Mouse (Mus musculus) naive thymus-derived CD4-positive, alpha-beta T cell, adult 2 months (primary cell): ENCODE measurements around the gene Polr2e.
"Not testable (repeated sequence)": the region's sequence is repeated elsewhere in the genome, so short reads cannot be mapped to it uniquely, and the experiment has no call there.

Experiments used
- DNase-seq: peaks from one replicate; pipeline ENCODE4 v3.0.0-alpha.2; 2011; ENCODE audit warnings: low read depth

The Polr2e gene

DNA sequence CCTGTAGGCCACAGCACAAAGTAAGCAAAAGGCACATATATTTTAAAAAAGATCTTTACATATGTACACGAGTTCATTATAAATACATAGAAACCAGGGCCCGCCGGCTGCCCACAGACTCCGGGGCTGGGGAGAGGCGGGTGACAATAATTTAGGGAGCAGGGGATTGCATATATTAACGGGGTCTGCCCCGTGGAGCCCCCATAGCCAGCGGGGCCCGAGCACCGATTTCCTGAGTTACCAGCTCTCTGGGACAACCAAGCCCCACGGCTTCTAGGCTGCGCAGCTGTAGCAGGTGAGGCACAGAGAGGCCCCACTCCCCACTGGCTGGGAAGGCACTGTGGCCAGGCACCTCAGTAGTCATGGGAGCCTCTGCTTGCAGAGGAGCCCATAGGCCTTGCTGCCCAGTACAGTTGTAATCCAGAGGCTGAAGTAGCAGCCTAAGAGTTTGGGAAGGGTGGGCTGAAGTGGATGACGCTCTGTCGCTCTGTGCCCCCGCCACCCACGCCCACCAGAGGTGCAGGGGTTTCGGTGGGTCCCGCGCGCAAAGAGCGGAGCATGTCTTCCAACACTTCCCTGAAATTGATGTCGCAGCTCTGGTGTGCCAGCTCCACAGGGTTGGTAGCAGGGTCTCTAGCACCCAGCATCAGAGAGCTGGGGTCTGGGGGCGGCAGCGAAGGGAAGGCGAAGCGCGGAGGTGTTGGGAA lies 17.5 kb upstream of the Polr2e start:
- DNase-seq, result no peak

DNA sequence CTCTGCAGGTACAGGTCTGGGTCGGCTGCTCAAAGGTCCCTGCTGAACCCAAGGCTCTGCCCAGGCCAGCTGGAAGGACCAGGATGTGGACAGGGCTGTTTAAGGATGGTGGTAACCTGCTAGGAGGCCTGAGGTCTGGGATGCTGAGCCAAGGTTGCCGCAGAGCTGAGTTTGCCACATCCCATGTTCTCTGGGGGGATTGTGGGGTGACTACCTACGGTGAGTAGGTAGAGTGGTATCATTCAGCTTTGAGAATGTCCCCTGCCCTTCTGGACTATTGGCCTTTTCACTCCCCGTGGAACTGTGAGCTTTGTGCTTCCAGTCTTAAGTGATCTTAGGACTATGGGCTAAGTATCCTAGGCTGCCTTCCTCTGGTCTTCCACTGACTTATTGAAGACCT lies 16.9 kb upstream of the Polr2e start:
- DNase-seq, result no peak

DNA sequence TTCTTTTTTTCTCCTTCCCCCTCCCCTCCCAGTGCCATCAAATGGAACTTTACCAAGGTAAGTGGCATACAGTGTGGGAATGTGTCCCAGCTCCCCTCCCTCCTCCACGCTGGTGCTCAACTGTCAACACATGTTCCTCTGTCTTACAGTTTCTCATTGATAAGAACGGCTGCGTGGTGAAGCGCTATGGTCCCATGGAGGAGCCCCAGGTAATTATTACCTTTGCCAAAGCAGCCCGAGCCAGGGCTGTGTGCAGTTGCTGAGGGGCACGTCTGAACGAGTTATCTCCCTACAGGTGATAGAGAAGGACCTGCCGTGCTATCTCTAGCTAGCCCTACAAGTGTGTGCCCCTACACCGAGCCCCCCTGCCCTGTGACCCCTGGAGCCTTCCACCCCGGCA lies 16.3 kb upstream of the Polr2e start:
- DNase-seq, result no peak

- no peak for DNase-seq
Measured at GRCm38 (mm10) chr10:80055364-80055763, 15.8 kb upstream of the Polr2e start.

- not testable (repeated sequence) for DNase-seq
Measured at GRCm38 (mm10) chr10:80054911-80055310, 15.3 kb upstream of the Polr2e start.

- DNase-seq, result peak; percentile 78
Measured at GRCm38 (mm10) chr10:80053831-80054815, 14.5 kb upstream of the Polr2e start.

DNA sequence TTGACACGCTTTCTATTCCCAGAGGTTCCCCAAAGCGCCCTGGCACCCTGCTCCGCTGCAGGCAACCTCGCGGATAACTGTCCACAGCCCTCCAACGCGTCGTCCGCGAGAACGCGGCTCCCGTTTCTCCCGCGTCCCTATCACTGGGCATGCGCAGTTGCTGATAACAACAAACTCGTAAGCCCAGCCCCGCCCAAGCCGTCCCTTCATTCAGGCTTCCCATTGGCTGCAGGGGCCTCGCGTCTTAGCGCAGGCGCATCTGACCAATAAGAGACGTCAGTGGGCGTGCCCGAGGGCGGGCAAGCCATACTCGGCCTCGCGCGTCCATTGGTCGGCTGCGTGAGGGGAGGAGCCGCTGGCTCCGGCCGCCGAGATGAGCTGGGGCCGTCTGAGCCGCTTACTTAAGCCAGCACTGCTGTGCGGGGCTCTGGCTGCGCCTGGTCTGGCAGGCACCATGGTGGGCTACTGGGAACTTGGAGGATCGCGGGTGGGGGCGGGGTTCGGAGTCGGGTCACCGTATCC lies 13.7 kb upstream of the Polr2e start:
- peak; percentile 100 for DNase-seq

- peak; percentile 36 for DNase-seq
Measured at GRCm38 (mm10) chr10:80052374-80052764, 12.8 kb upstream of the Polr2e start.

- peak; percentile 60 for DNase-seq
Measured at GRCm38 (mm10) chr10:80051618-80052373, 12.2 kb upstream of the Polr2e start.

DNA sequence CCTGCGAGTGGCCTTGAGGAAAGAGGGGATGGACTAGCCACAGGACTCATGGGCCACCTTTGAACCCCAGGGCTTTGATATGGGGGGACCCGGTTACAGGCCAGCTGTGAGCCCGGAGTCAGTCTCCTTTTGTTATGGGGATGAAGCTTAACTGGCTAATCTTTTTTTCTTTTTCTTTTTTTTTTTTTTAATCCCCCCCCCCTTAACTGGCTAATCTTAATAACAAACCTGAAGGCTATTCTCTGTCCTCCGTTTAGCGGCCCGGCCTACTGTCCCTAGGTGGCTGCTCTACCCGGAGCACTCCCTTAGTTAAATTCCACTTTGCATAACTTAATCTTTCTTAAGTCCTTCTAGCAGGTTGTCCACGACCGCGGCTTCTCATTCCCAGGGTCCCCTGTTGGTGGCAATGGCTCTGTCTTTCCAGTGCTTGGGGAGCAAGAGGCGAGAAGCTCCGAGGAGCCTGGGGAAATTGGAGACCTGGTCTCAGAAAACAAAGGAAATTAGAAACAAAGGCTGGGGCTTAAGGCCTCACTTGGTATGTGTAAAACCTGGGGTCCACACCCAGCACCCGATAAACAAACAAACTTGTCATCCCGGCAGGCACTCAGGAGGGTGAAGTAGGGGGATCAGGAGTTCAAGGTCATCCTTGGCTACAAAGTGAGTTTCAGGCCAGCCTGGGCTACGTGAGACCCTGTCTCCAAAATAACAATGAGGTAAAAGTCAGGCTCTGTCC lies 11.5 kb upstream of the Polr2e start:
- DNase-seq, result no peak

- no peak for DNase-seq
Measured at GRCm38 (mm10) chr10:80050244-80050643, 10.6 kb upstream of the Polr2e start.

DNA sequence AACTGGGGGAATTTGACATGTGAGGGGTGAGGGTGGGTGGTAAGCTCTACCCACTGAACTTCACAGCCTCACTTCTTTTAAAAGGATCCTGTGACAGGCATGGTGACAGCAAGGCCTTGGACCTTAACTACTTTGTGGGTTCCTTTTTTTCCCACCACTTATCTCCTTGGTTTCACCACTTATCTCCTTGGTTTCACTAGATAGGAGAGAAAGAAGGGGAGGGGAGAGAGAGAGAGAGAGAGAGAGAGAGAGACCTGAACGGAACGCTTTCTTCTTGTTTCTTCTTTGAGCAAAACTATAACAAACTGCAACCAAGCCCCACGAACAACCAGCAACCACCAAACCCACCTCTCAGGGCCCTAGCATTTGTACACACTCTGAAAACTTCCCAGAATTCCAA lies 9.2 kb upstream of the Polr2e start:
- DNase-seq, result no peak

DNA sequence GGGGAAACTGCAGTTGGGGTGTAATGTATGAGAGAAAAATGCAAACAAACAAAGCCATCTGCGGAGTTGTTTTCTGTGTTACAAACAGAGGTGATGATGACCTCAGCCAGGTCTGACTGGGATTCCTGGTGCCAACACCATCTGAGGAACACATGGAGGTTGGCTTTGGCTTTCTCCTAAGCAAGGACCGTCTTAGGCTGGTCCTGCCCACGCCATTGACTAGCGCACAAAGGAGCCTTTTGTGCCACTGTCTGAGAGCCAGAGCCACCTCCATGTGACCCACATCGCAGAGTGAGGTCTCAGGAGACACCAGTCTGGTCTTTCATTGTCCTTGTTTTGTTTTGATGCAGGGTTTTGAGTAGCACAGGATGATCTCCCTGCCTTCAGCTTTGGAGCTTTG lies 8.8 kb upstream of the Polr2e start:
- no peak for DNase-seq

GRCm38 (mm10) chr10:80047041-80047565 lies 7.5 kb upstream of the Polr2e start, which contains the start of gene Gpx4:
Gene Gpx4 (plus strand): TSS chr10:80047166.
- no peak for DNase-seq

DNA sequence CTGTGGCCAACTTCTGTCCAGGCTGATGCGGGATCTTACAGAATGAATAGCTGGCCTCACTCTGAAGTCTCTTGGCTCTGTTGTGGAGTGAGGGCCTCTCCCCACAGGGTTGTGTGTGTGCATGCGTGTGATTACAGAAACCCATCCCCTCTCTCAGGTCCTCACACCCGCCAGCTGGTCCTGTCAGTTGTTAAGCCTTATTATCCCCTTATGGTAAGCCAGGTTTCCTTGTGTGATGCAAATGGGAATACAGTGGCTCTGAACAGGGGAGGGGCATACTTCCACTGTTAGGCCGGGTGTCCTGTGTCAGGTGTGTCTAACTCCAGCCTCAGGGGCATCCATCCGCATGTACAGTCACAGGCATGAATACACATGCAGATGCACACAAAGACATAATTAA lies 6.2 kb upstream of the Polr2e start:
- DNase-seq, result no peak

GRCm38 (mm10) chr10:80045364-80045763 lies 5.8 kb upstream of the Polr2e start:
- not testable (repeated sequence) for DNase-seq

- no peak for DNase-seq
Measured at GRCm38 (mm10) chr10:80044087-80044486, 4.5 kb upstream of the Polr2e start.

DNA sequence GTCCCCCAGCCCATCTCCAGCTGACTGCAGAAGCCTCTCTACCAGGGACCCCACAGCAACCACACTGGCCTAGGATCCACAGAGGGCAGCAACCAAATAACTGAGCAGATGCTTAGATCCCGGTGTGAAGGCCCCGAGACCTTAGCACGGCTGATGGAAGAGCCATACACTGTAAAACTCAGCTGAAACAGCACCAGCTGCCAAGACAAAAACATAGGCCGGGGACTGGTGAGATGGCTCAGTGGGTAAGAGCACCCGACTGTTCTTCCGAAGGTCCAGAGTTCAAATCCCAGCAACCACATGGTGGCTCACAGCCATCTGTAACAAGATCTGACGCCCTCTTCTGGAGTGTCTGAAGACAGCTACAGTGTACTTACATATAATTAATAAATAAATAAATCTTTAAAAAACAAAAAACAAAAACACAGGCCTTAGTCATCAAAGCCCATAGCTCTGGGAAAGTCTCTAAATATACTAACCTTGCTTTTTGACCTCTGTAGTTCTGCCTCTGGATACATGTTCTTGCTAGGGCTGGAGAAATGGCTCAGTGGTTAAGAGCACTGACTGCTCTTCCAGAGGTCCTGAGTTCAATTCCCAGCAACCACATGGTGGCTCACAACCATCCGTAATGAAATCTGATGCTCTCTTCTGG lies 1.9 kb upstream of the Polr2e start:
- DNase-seq, result not testable (repeated sequence)

DNA sequence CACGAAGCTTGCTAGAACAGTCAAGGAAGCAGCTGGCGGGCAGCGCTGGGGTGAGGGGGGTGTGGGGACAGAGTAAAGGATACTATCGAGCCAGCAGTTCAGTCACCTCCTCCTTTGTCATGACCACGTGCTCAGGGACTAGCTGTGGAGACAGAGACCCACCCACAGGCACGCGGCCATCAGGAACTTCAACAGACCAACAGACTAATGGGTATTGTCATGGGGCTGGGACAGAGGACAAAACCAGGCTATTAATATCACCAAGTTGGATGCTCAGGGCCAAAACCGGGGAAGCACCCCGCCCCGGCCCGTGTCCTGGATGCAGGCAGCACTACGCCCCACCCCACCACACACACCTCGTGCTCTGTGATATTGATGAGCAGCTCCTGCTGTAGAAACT lies 2.8 kb downstream of the Polr2e start:
- no peak for DNase-seq

DNA sequence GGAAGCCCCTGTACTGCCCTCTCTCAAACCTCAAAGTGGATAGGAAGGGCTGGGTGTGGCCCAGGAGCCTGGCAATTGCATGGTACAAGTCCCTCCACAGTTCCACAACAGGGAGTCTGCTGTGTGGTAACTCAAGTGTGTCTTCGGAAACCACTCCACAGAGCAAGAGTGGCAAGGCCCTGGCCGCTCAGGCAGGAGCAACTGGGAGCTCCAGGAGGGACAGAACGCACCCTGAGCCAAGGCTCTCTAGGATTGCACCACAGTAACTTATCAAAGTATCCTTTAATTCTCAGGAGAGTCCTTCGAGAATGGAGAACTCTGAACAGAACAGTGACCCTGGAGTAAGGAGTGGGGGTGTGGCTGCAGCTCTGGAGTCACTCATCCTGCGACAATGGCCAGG lies 3.9 kb downstream of the Polr2e start:
- no peak for DNase-seq

GRCm38 (mm10) chr10:80035148-80035547 lies 4.4 kb downstream of the Polr2e start:
- no peak for DNase-seq
